Mouse (Mus musculus) kidney, adult 2 months (tissue): Measurements from ENCODE around the gene Arhgef10l.

Source experiments
- CTCF ChIP-seq: fragments of 200-500 bp; conservative IDR thresholded peaks from 2 replicates; pipeline ENCODE4 v1.5.1; 2011; ENCODE audit warnings: low read depth, mild to moderate bottlenecking, control low read depth, low read length, moderate library complexity, mixed read lengths; ENCODE audit not compliant: insufficient read depth, insufficient read length
- POLR2A ChIP-seq: fragments of 200-500 bp; IDR thresholded peaks from one replicate; pipeline ENCODE4 v1.6.1; 2011; ENCODE audit warnings: low read depth, low read length, control low read depth

DNA sequence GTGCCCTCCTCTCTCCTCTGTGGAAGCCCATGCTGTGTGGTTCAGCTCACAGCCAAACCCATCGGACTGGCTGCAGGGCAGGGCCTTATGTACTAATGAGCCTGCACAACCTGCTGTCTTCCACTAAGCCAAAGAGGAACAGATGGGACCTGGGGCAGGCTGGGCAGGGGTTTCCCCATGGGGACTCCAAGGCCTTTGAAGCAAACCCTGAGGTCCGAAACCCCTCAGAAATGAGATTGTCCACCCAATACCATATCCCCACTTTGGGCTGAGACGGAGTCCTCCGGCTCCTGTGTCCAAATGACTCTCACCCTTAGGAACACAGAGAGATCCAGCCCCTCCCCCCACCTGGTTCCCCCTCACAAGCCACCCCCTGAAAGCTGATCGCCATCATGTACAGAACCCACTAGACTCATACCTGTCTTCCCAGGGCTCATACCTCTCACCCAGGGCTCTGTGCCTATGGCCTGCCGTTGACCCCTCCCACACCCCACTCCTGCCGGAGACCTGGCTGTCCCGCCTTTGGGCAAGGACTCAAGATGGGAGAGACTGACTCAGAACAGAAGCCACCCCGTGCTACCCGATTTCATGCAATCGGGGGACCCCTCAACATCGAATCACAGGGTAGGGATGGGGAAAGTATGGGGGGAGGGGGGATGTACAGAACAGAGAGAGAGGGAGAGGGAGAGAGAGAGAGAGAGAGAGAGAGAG lies 17.9 kb downstream of the Arhgef10l start:
- TF ChIP-seq POLR2A (no peak), CTCF (no peak)
